Mouse (Mus musculus): ENCODE measurements around the gene Pkd1.

- no peak for TF ChIP-seq POLR2A (IDR thresholded peaks at IDR 0.05; ENCODE audit: insufficient read depth, low read length)
- TF ChIP-seq CTCF (IDR thresholded peaks at IDR 0.05; ENCODE audit: low read depth, low read length) = no peak
- no peak for TF ChIP-seq EP300 (IDR thresholded peaks at IDR 0.05; ENCODE audit: insufficient read depth, low read depth, low read length)
Measured at GRCm38 (mm10) chr17:24590943-24591342, 41.3 kb downstream of the Pkd1 start.
